Mouse (Mus musculus) bone marrow, adult 2 months (tissue): ENCODE data around the gene Reep3. TPM values are rescaled to one million over a fixed set of nuclear protein-coding genes. Genes with fewer than 3 reads are reported as not detected.

Experiments
- H3K27ac ChIP-seq: fragments of 200-500 bp; 2 replicates; pipeline ENCODE4 v1.5.1; 2012; ENCODE audit warnings: low read depth, mild to moderate bottlenecking, control low read depth, inconsistent platforms, low read length; ENCODE audit not compliant: control insufficient read depth, poor library complexity, insufficient read depth
- H3K4me1 ChIP-seq: fragments of 200-500 bp; 2 replicates; pipeline ENCODE4 v1.6.1; 2011; ENCODE audit warnings: low read length; ENCODE audit not compliant: control insufficient read depth, insufficient read depth
- H3K4me3 ChIP-seq: fragments of 200-500 bp; replicated peaks from 2 replicates; pipeline ENCODE3; 2011; ENCODE audit warnings: mild to moderate bottlenecking, low read depth, low read length, control low read depth; ENCODE audit not compliant: control insufficient read depth
- CTCF ChIP-seq: fragments of 200-500 bp; IDR thresholded peaks from 2 replicates; pipeline ENCODE4 v1.5.1; 2011; ENCODE audit warnings: low read length, control low read depth; ENCODE audit not compliant: control insufficient read depth, insufficient read depth
- POLR2A ChIP-seq: fragments of 200-500 bp; IDR thresholded peaks from 2 replicates; pipeline ENCODE4 v1.6.1; 2011; ENCODE audit warnings: low read depth, mild to moderate bottlenecking, control low read depth, low read length, borderline replicate concordance; ENCODE audit not compliant: control insufficient read depth
- WGBS: fragments of 180-500 bp; shearing (Covaris S2); methylation state at CpG from one replicate; pipeline ENCODE4 v1.1.7; 2018; 5-methylcytosine and 5-hydroxymethylcytosine counted together
- polyA plus RNA-seq: library from polyadenylated mRNA; stranded (reverse); fragments of >200 nt; gene quantifications from 2 replicates; pipeline ENCODE4 v1.2.4, GENCODE M21; 2011; ENCODE audit warnings: low replicate concordance; ENCODE audit not compliant: missing spikeins, insufficient read depth, insufficient read length

The Reep3 gene
- polyA plus RNA-seq, 1 experiment = 10.8 TPM

GRCm38 (mm10) chr10:67023092-67023491 is 73.7 kb downstream of the Reep3 start:
- 82% methylated on average over 9 of the region's 9 CpGs for WGBS
- TF ChIP-seq POLR2A (no peak), CTCF (no peak)
- peaks cover 5% of the 10 kb centered on the region for H3K4me1 ChIP-seq
- no peak overlapping the region for H3K4me3 ChIP-seq
- no peak overlapping the region for H3K27ac ChIP-seq

- H3K27ac ChIP-seq = no peak overlapping the region
- H3K4me1 ChIP-seq = peaks cover 2% of the 10 kb centered on the region
- WGBS = 89% methylated on average over 13 of the region's 13 CpGs
- TF ChIP-seq CTCF = no peak
- TF ChIP-seq POLR2A = no peak
- no peak overlapping the region for H3K4me3 ChIP-seq
These were observed 75.3 kb downstream of the Reep3 start for GRCm38 (mm10) chr10:67021494-67021893.

- Histone ChIP-seq H3K27ac (no peak overlapping the region), H3K4me3 (no peak overlapping the region), H3K4me1 (no peaks in the 10 kb centered on the region)
- 66% methylated on average over 6 of the region's 6 CpGs for WGBS
- TF ChIP-seq CTCF (no peak), POLR2A (no peak)
These were observed 77.9 kb downstream of the Reep3 start for GRCm38 (mm10) chr10:67018875-67019274.

GRCm38 (mm10) chr10:67017891-67018290 is 78.9 kb downstream of the Reep3 start:
- no peaks in the 10 kb centered on the region for H3K4me1 ChIP-seq
- no peak overlapping the region for H3K4me3 ChIP-seq
- no peak for TF ChIP-seq CTCF
- TF ChIP-seq POLR2A = no peak
- whole genome bisulfite sequencing = 66% methylated on average over 4 of the region's 4 CpGs
- no peak overlapping the region for H3K27ac ChIP-seq

GRCm38 (mm10) chr10:67017315-67017714 is 79.4 kb downstream of the Reep3 start:
- Histone ChIP-seq H3K4me3 (no peak overlapping the region), H3K4me1 (no peaks in the 10 kb centered on the region), H3K27ac (no peak overlapping the region)
- TF ChIP-seq CTCF = no peak
- TF ChIP-seq POLR2A = no peak
- WGBS = 83% methylated on average over 2 of the region's 2 CpGs

GRCm38 (mm10) chr10:67016615-67017278 is 80.0 kb downstream of the Reep3 start:
- 79% methylated on average over 4 of the region's 4 CpGs for WGBS
- TF ChIP-seq POLR2A (no peak), CTCF (no peak)

GRCm38 (mm10) chr10:67014746-67015145 is 82.0 kb downstream of the Reep3 start:
- no peak for TF ChIP-seq POLR2A
- TF ChIP-seq CTCF = no peak
- WGBS = 92% methylated on average over 12 of the region's 12 CpGs
- H3K4me1 ChIP-seq = no peaks in the 10 kb centered on the region

More at GRCm38 (mm10) chr10:67016615-67017278, 80.0 kb downstream of the Reep3 start:
- Histone ChIP-seq H3K4me1 (no peaks in the 10 kb centered on the region), H3K27ac (no peak overlapping the region), H3K4me3 (no peak overlapping the region)

GRCm38 (mm10) chr10:67010521-67010920 is 86.2 kb downstream of the Reep3 start:
- 86% methylated on average over 12 of the region's 12 CpGs for WGBS
- Histone ChIP-seq H3K4me3 (no peak overlapping the region), H3K27ac (no peak overlapping the region), H3K4me1 (no peaks in the 10 kb centered on the region; the same call in 1 of the 2 replicates)
- TF ChIP-seq POLR2A (no peak), CTCF (no peak)

More at GRCm38 (mm10) chr10:67014746-67015145, 82.0 kb downstream of the Reep3 start:
- Histone ChIP-seq H3K4me3 (no peak overlapping the region), H3K27ac (no peak overlapping the region)

GRCm38 (mm10) chr10:67004527-67005042 is 92.2 kb downstream of the Reep3 start:
- Histone ChIP-seq H3K27ac (peak overlapping the region; percentile 64; the same call in 1 of the 2 replicates), H3K4me1 (no peaks in the 10 kb centered on the region; the same call in 1 of the 2 replicates), H3K4me3 (peak overlapping the region; percentile 56)
- under 1% methylated on average over 12 of the region's 12 CpGs for WGBS
- no peak for TF ChIP-seq CTCF
- TF ChIP-seq POLR2A = no peak
